Mouse (Mus musculus): ENCODE data around the gene Eif6. TPM values are rescaled to one million over a fixed set of nuclear protein-coding genes. Genes with fewer than 3 reads are reported as not detected.

The Eif6 gene
- polyA plus RNA-seq (2012; rRNA removed) = 77.0 and 90.7 TPM in 2 replicates

DNA sequence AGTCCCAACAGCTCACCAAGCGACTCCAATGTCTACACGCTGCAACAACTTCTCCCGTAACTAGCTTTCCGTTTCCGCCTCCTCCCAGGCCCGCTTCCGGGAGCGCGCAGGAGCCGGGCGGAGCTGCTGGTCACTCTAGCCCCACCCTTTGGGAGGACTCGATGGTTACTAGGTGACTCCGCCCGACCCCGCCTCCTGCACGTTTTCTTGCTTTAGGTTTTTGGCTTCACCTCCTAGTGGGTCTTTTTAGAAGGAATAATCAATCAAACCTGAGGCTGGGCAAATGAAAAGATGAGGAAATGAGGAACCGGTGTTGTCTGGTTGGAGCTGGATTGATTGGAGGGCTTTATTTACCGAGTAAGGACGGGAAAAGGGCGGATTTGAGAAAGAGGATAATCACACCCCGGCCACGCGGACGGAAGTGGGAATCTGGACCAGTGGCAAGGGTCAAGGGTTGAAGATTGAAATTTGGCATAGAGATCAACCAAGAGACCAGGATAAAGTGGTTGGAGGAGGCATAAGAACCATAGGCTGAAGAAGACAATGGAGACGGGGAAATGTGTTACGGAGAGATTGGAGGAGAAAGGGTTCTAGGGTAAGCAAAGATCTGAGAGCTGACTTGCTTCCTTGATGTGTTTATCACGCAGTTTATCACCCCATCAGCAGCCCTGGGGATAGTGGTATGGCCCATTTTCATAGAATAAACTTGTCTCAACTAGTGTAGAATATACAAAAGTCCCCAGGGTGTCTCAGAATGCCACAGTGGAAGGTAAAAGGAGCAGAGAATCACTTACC, at the start of gene Eif6:
TSS of gene Eif6 (minus strand) at position 296 of the 795 bp plus-strand sequence.
- H3K27ac ChIP-seq (ENCODE audit: insufficient read depth, low read length) = peak within 1 kb of the TSS; percentile 81
- DNase-seq (ENCODE audit: low read depth in 1 of 2, low spot score in 2 of 2) = peak; percentile 57 to 83
- WGBS = 2% methylated on average over 27 of the region's 27 CpGs
- H3K36me3 ChIP-seq (ENCODE audit: control insufficient read depth, insufficient read depth, low read length) = peaks cover 13% of the 10 kb centered on the region
- TF ChIP-seq POLR2A (IDR thresholded peaks at IDR 0.05; ENCODE audit: low read depth, low read length) = peak; percentile 66
- no peak for TF ChIP-seq CTCF (IDR thresholded peaks at IDR 0.05; ENCODE audit: extremely low read depth, insufficient read depth, insufficient read length, insufficient replicate concordance)
- no peaks in the 10 kb centered on the region for H3K27me3 ChIP-seq (ENCODE audit: control insufficient read depth, insufficient read depth, low read length)
- peak within 1 kb of the TSS; percentile 100 for H3K4me3 ChIP-seq (ENCODE audit: extremely low read depth, insufficient read depth, insufficient read length)
- no peaks in the 10 kb centered on the region; the same call in 1 of the 2 replicates for H3K4me1 ChIP-seq (ENCODE audit: control insufficient read depth, insufficient read depth, insufficient read length)

DNA sequence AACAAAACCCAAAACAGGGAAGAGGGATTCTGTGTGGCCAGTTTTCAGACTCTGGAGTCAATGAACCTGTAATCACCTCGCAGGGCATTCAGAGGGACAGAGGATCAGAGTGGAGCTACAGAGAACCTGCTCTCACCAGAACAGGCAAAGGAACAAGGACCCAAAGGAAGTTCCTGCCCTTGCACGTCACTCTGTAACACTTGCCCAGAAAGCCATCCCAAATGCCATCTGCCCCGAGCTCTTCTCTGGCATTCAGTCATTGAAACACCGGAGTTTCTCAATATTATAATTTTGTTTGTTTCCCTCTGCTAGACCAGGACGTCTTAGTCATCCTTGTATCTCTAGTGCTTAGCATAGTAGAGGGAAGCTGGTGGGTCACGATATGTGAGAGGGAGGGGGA, 46.9 kb upstream of the Eif6 start:
- no peak overlapping the region for H3K27ac ChIP-seq (ENCODE audit: insufficient read depth, low read length)
- peaks cover 6% of the 10 kb centered on the region for H3K36me3 ChIP-seq (ENCODE audit: control insufficient read depth, insufficient read depth, low read length)
- no peaks in the 10 kb centered on the region for H3K4me1 ChIP-seq (ENCODE audit: control insufficient read depth, insufficient read depth, insufficient read length)
- no peaks in the 10 kb centered on the region for H3K27me3 ChIP-seq (ENCODE audit: control insufficient read depth, insufficient read depth, low read length)
- no peak overlapping the region for H3K4me3 ChIP-seq (ENCODE audit: extremely low read depth, insufficient read depth, insufficient read length)
- TF ChIP-seq POLR2A (IDR thresholded peaks at IDR 0.05; ENCODE audit: low read depth, low read length) = no peak
- TF ChIP-seq CTCF (IDR thresholded peaks at IDR 0.05; ENCODE audit: extremely low read depth, insufficient read depth, insufficient read length, insufficient replicate concordance) = no peak
- WGBS = 90% methylated on average over 6 of the region's 6 CpGs
- no peak for DNase-seq (ENCODE audit: low read depth in 1 of 2, low spot score in 2 of 2)

DNA sequence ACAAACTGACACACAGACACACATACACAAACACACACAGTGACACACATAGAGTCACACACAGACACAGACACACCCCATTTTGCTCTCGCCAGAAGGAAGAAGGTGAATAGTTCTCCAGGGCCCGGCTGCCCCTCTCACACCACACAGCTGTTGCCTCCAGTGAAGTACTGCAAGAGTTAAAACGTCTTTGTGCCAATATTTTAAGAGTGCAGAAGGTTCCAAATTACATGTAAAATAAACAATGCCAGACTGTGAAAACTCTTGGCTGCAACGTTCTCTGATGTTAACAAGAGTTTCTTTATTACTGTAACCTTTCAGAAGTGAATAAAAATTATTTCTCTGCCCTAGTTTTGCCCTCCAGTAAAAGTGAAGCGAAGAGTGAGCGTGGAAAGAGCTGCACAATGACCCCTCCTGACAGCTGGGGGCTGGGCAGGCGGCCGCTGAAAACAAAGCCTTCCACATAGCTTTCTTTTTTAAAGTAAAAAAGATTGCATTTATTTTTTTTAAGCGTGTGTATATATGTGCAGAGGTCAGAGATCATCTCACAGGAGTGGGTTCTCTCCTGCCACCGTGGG, 46.3 kb upstream of the Eif6 start:
- no peaks in the 10 kb centered on the region for H3K27me3 ChIP-seq (ENCODE audit: control insufficient read depth, insufficient read depth, low read length)
- H3K36me3 ChIP-seq (ENCODE audit: control insufficient read depth, insufficient read depth, low read length) = peaks cover 6% of the 10 kb centered on the region
- no peak for DNase-seq (ENCODE audit: low read depth in 1 of 2, low spot score in 2 of 2)
- no peak overlapping the region for H3K27ac ChIP-seq (ENCODE audit: insufficient read depth, low read length)
- no peak for TF ChIP-seq POLR2A (IDR thresholded peaks at IDR 0.05; ENCODE audit: low read depth, low read length)
- no peak for TF ChIP-seq CTCF (IDR thresholded peaks at IDR 0.05; ENCODE audit: extremely low read depth, insufficient read depth, insufficient read length, insufficient replicate concordance)
- WGBS = 89% methylated on average over 10 of the region's 10 CpGs
- no peak overlapping the region for H3K4me3 ChIP-seq (ENCODE audit: extremely low read depth, insufficient read depth, insufficient read length)
- H3K4me1 ChIP-seq (ENCODE audit: control insufficient read depth, insufficient read depth, insufficient read length) = no peaks in the 10 kb centered on the region

DNA sequence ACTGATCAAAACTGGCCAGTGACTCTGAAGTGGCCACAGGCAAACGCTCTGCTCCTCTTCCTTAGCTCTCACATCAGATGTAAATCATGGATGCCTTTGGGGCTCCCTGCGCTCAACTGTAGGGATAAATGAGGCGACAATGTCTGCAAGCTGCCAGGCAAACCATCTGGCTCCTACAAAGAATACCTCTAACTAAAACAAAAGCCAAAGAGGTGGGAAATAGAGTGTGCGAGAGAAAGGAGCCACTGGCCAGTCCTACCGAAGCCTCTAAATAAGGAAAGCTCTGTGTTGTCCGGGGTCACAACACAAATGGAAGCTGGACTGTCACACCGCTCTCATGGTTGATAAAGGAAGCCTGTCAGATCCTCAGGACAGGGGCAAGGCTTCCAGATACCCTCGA, 45.8 kb upstream of the Eif6 start:
- Histone ChIP-seq H3K27ac (ENCODE audit: insufficient read depth, low read length) (no peak overlapping the region), H3K4me1 (ENCODE audit: control insufficient read depth, insufficient read depth, insufficient read length) (no peaks in the 10 kb centered on the region)
- 94% methylated on average over 8 of the region's 8 CpGs for WGBS

DNA sequence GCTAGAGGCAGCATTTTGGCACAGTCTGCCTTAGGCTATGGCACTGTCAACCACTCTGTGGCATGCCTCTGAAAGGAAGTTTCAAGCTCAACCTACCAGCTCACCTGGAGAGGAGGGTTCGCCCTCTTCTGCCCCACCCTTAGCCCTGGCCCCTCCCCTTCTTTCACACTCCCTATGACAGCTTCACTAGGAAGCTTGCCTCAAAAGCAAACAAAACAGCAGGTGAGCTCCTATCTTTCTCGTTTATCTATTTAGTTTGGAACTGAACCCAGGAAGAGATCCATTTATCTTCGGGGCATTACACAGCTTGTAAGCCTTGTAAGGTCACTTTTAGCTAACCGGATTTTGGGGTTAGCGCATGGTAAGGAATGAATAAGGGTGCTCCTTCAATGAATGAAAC, 43.0 kb upstream of the Eif6 start:
- no peak for DNase-seq (ENCODE audit: low read depth in 1 of 2, low spot score in 2 of 2)
- Histone ChIP-seq H3K36me3 (ENCODE audit: control insufficient read depth, insufficient read depth, low read length) (peaks cover 3% of the 10 kb centered on the region; the same call in 1 of the 2 replicates), H3K4me1 (ENCODE audit: control insufficient read depth, insufficient read depth, insufficient read length) (no peaks in the 10 kb centered on the region), H3K27ac (ENCODE audit: insufficient read depth, low read length) (no peak overlapping the region), H3K4me3 (ENCODE audit: extremely low read depth, insufficient read depth, insufficient read length) (no peak overlapping the region), H3K27me3 (ENCODE audit: control insufficient read depth, insufficient read depth, low read length) (no peaks in the 10 kb centered on the region)
- TF ChIP-seq CTCF (IDR thresholded peaks at IDR 0.05; ENCODE audit: extremely low read depth, insufficient read depth, insufficient read length, insufficient replicate concordance) (no peak), POLR2A (IDR thresholded peaks at IDR 0.05; ENCODE audit: low read depth, low read length) (no peak)
- WGBS = 90% methylated on average over 5 of the region's 5 CpGs

More for the DNA sequence above, 45.8 kb upstream of the Eif6 start:
- peaks cover 6% of the 10 kb centered on the region for H3K36me3 ChIP-seq (ENCODE audit: control insufficient read depth, insufficient read depth, low read length)
- no peak for TF ChIP-seq POLR2A (IDR thresholded peaks at IDR 0.05; ENCODE audit: low read depth, low read length)
- no peak for TF ChIP-seq CTCF (IDR thresholded peaks at IDR 0.05; ENCODE audit: extremely low read depth, insufficient read depth, insufficient read length, insufficient replicate concordance)
- H3K4me3 ChIP-seq (ENCODE audit: extremely low read depth, insufficient read depth, insufficient read length) = no peak overlapping the region
- H3K27me3 ChIP-seq (ENCODE audit: control insufficient read depth, insufficient read depth, low read length) = no peaks in the 10 kb centered on the region
- DNase-seq (ENCODE audit: low read depth in 1 of 2, low spot score in 2 of 2) = no peak

DNA sequence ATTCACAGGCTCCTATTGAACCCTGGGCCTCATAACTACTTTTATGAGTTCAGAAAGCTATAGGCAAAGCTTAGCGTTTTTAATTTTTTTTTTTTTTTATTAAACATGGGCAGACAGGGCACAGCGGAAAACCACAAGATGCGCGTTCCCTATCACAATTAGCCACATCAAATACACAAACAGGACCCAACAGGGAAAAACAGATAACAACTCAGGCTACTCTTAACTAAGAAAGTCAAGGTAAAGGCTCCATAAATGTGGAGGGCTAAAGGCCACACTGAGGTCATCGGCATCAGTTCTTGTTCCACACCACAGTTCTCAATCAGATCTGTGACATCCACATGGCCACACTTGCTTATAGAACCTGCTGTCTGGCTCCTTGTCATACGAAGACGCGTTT, 41.6 kb upstream of the Eif6 start:
- WGBS = 76% methylated on average over 8 of the region's 8 CpGs
- TF ChIP-seq CTCF (IDR thresholded peaks at IDR 0.05; ENCODE audit: extremely low read depth, insufficient read depth, insufficient read length, insufficient replicate concordance) = no peak
- no peak for TF ChIP-seq POLR2A (IDR thresholded peaks at IDR 0.05; ENCODE audit: low read depth, low read length)
- no peaks in the 10 kb centered on the region for H3K27me3 ChIP-seq (ENCODE audit: control insufficient read depth, insufficient read depth, low read length)
- no peak overlapping the region for H3K4me3 ChIP-seq (ENCODE audit: extremely low read depth, insufficient read depth, insufficient read length)
- no peak overlapping the region for H3K27ac ChIP-seq (ENCODE audit: insufficient read depth, low read length)
- H3K36me3 ChIP-seq (ENCODE audit: control insufficient read depth, insufficient read depth, low read length) = peaks cover 3% of the 10 kb centered on the region; the same call in 1 of the 2 replicates
- H3K4me1 ChIP-seq (ENCODE audit: control insufficient read depth, insufficient read depth, insufficient read length) = no peaks in the 10 kb centered on the region
- no peak for DNase-seq (ENCODE audit: low read depth in 1 of 2, low spot score in 2 of 2)

Data from spleen, adult 2 months (tissue).